Mouse (Mus musculus) left cerebral cortex, adult 18-20 months (tissue): Measurements from ENCODE around the gene Zmiz1. TPM values are rescaled to one million over a fixed set of nuclear protein-coding genes. Genes with fewer than 3 reads are reported as not detected.

Experiments
- DNase-seq, 2 experiments: peaks; one replicate each; pipeline ENCODE4 v3.0.0; 2021 to 2022; ENCODE audit warnings: low spot score in 2 of 2, mixed read lengths in 1 of 2
- total RNA-seq, 2 experiments: library from RNA; stranded (reverse); gene quantifications; 2 replicates each; pipeline ENCODE4 v1.2.3; 2021

Gene Zmiz1
- total RNA-seq, 2 experiments from 2014 or later = 89.2 to 100 TPM

GRCm38 (mm10) chr14:25472096-25472861 is 13.3 kb downstream of the Zmiz1 start:
- DNase-seq = no peak

DNA sequence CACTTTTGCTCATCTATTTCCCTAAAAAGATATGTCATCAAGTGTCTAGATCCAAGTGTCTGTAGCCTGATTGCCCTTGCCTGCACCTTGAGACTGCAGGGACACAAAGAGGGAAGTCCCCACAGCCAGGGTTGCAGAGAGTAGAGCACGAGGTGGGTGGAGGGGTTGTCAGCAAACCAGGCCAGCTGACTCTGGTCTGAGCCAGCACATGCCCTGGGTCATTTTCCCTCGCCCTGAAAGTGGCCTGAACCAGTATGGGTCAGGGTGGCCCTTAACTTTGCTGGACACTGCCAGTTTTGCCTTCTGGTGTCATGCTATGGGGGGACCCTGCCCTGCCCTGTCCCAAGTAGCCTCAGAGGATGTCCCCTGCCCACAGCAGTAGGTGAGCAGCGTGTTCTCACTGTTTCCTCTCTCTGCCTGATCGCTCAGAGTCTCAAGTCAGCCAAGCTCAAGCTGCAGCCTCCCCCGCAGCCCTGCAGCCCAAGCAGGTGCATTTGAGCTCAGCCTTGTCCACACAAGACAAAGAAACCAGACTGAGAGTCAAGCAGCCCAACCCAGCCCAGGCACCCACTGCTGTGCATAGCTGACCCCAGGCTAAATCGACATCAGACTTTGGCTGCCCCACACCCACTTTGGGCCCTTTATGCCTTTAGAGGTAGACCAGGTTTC is 14.1 kb downstream of the Zmiz1 start:
- no peak for DNase-seq

DNA sequence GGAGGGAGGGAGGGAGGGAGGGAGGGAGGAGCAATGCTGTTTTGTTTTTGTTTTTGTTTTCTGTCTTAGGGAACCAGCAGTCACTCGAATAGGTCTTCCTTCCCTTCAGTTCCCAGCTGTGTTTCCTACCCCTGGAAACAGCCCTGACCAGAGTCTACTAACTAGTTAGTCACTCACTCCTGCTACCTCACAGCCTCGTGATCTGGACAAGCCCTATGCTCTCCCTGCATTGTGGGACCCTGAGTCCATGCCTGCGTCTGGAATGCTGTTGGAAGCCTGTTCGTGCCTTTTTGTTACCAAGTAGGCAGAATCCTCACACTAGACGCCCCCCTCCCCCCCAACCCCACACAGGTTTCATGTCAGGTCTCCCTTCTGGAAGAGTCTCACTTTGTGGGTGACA is 15.0 kb downstream of the Zmiz1 start:
- DNase-seq = no peak

GRCm38 (mm10) chr14:25474732-25475131 is 15.7 kb downstream of the Zmiz1 start:
- no peak for DNase-seq

- DNase-seq = no peak
Measured at GRCm38 (mm10) chr14:25476048-25476447, 17.1 kb downstream of the Zmiz1 start.

DNA sequence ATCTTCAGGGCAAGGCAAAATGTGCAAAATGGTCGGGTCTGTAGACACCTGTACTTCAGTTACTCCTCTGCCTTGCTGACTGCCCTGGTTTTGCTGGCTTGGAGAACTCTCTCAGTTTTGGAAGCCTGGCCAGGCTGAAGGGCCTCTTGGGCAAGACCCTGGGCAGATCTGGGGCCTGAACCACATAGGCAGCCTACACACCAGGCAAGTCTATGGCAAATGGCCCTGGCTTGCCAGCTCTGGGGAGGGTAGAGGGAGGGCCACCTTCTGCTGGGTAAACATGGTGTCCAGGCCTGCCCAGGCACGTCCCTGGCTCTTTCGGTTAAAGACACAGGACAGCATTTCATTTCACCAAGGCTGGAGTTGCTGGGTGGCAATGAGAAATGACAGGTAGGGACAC is 17.5 kb downstream of the Zmiz1 start:
- no peak for DNase-seq

DNA sequence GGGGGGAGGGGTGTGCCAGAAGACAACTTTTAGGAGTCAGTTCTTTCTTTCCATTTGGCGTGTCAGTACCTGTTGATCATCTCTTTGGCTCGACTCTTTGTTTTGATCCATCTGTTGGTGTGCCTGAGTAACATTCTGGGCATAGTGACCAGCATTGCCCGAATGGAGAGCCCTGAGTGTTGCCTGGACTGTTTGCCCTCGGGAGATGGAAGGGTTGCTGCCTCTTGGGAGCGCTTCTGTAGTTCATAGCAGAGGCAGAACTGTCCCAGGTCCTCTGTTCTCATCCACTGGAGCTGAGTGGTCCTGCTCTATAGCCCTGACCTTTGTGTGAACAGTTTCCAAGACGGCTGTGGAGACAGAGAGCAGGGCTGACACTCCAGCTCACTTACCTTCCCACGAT is 18.3 kb downstream of the Zmiz1 start:
- DNase-seq = no peak

- DNase-seq = no peak
Measured at GRCm38 (mm10) chr14:25478257-25478656, 19.3 kb downstream of the Zmiz1 start.

DNA sequence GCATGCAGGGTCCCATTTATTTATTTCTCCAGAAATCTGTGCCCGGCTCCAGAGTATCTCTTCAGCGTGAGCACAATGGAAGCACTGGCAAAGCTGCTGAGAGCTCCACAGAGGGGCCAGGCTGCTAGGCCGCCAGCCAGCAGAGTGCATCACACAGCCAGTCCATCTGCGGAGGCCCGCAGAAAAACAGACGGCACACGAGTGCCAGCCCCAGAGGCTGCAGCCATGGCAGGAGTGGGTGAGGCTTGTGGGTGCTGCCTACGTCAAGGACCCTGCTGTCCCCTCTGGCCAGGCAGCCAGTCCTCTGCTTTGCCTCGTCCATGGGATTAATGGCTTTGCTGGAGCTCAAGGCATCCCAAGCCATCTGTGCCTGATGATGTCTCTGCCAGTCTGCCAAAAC is 19.8 kb downstream of the Zmiz1 start:
- DNase-seq = no peak

DNA sequence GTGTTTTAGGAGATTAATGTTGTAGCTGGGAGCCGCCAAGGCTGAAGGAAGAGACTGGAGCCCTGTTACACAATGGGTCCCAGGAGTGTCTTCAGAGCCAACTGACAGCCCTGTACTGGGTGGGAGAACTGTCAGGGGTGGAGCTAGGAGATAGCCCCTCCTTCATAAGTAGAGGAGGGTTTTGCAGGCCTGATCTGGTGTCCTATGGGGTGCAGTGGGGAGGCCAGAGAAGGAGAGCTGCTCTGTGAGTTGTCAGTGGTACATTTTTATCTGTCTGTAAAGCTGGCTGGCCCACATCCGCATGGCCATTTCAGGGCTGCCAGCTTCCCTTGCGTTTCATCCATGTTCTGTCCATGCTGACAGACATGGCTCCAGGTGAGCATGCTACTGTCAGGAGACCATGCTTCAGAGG is 20.9 kb downstream of the Zmiz1 start:
- no peak for DNase-seq

- no peak for DNase-seq
Measured at GRCm38 (mm10) chr14:25480443-25480842, 21.5 kb downstream of the Zmiz1 start.

DNA sequence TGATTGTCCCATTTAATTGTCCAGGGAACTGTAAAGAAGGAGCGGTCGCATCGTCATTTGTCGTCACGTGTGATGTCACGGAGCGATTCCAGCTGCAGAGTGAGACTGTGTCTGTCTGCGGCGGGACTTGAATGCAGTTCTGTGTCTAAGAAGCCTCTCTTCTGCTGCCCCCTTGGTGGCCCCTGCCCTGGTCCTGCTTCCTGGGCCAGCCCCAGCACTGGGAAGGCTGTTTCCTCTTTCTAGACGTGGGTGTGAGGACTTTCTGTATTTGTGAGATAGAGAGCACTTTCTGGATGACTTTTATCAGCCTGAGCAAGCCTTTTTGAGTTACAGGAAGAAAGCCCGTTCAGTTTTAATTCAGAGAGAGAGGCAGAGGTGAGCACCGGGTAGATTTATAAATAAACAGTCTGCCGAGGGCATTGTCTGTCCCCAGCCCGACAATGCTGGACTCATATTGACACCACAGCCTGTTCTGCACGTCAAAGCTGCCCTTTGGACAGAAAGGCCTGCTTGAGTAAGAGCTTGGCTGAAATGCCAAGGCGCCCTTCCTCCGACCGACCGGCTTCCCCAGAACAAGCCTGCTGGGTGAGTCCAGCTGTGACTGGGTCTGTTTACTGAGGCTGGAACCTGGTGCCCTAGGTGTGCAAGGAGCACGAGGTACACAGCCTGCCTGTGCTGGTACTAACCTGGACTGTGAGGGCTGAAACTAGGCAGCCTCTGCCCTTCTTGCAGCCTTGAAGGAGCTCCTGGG is 22.1 kb downstream of the Zmiz1 start:
- DNase-seq = no peak

DNA sequence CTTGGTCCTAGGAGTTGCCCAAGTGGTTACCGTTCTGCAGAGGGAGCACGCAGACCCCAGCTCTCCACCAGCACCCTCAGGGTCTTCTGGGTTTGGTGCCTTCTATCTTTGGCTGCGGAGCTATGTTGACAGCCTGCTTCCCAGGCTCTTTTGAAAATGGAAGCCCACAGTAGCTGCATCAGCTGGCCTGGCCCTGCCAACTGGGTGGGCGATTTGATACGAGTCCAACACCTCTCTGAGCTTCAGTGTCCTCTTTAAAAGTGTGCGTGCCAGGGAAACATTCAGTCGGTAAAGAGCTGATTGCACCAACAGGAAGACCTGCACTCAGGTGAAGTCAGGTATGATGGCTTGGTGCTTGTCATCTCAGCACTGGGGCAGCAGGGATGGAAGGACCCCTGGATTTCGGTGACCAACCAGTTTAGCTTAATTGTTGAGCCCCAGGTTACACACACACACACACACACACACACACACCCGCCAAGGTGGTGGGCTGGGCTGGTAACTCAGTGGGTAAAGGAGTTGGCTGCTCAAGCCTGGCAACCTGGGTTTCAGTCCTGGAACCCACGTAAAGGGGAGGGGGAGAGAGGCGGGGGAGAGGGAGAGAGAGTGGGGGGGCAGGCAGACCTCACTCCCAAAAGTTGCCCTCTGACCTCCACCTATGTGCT is 22.8 kb downstream of the Zmiz1 start:
- no peak for DNase-seq

GRCm38 (mm10) chr14:25482404-25482803 is 23.4 kb downstream of the Zmiz1 start:
- no peak for DNase-seq

DNA sequence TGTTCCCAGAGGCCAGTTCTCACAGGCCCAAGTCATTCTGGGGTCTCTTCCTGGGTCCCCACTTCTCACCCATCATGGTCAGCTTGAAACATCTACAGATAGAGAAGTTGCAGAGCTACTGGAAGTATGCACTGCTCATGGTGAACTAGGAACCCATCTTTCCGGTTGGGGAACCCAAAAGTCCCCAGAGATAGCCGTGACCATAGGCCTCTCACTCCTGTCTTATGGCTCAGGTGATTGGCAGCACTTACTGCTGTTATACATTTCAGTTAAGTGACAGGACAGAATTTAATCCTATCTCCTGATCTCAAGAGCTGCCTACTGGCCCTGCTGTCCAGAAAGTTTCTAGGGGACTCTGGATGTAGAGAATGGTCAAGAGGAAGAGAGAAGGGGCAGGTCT is 24.3 kb downstream of the Zmiz1 start:
- DNase-seq = no peak

DNA sequence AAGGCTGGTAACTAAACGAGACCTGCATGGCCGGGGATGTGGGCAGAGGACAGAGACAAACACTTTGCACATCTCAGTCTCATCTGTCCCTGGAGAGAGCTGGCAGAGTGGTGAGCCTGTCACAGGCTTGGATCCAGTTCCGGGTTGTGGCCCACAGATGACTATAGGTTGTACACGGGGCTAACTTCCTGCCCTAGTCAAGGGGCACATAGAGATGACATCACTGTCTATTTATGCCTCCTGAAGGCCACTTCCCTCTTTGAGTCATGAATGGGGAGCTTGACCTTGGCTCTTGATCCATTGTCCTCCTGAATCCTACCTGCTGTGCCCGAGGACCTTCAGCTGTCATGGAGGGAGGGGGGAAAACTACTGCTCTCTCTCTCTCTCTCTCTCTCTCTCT is 25.1 kb downstream of the Zmiz1 start:
- DNase-seq = no peak

DNA sequence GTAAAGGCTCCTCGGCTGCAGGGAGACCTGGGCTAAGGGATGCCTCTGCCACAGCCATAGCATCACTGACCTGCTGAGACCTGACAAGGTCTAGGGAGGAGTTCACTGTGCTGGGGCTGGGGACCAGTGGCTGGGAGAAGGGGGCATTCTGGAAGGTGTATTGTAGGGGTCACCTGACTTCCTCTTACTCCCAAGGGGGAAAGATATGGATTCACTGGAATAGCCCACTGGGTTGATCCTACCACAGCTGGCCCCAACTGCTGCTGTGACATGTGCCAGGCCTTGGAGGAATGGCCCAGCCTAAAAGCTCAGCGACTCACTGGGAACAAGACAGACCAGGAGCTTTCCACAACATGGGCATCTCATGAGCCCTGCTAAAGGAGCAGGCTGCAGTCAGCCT is 27.2 kb downstream of the Zmiz1 start:
- DNase-seq = no peak

- no peak for DNase-seq
Measured at GRCm38 (mm10) chr14:25486742-25487469, 27.9 kb downstream of the Zmiz1 start.

DNA sequence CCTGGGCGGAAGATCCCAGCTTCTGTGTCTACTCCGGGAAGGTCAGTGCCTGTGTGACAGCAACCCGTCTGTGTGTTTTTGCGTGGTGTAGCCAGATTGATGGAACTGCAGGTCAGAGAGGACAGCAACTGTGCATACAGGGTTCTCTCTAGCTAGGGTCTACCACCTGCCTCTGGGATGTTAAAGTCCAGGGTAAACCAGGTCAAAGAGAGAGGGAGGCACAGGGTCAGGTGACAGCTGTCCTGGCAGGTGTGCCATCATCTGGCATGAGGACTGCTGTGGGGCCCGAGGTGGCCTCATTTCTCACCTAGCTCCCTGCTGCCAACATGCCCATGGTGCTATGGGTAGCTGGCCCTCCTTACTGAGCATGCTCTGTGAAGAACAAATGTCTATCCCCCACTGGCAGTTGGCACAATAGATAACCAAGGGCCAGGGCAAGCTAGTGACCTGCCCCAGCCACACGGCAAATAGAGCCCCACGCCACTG is 28.5 kb downstream of the Zmiz1 start:
- no peak for DNase-seq

- DNase-seq = no peak
Measured at GRCm38 (mm10) chr14:25488097-25488613, 29.2 kb downstream of the Zmiz1 start.
